Mouse (Mus musculus) MEL (cell line): ENCODE results near the gene Duox1. TPM values are rescaled to one million over a fixed set of nuclear protein-coding genes. Genes with fewer than 3 reads are reported as not detected.

Source experiments
- DNase-seq: peaks from one replicate; pipeline ENCODE4 v3.0.0; 2011; ENCODE audit warnings: low read depth, low spot score
- H3K27ac ChIP-seq: 2 replicates; pipeline ENCODE4 v1.5.1; 2012; ENCODE audit warnings: low read depth, mild to moderate bottlenecking, control low read depth, low read length, moderate library complexity; ENCODE audit not compliant: control insufficient read depth
- H3K27me3 ChIP-seq, 2 experiments: fragments of 150-350 bp in 1 of 2; sonication (generic) in 1 of 2; 2 replicates each; pipeline ENCODE4 v1.6.1; 2012; ENCODE audit warnings: low read length in 2 of 2, mild to moderate bottlenecking in 2 of 2, improper control_type of control experiment in 1 of 2, moderate library complexity in 1 of 2; ENCODE audit not compliant: insufficient read depth in 2 of 2, control insufficient read depth in 1 of 2
- H3K36me3 ChIP-seq, 2 experiments: 2 replicates each; pipeline ENCODE4 v1.6.1; 2012 to 2014; ENCODE audit warnings: low read length in 2 of 2, improper control_type of control experiment in 1 of 2, inconsistent platforms in 1 of 2, mild to moderate bottlenecking in 1 of 2; ENCODE audit not compliant: insufficient read depth in 2 of 2, control insufficient read depth in 1 of 2
- H3K4me1 ChIP-seq, 2 experiments: fragments of 150-350 bp in 1 of 2; sonication (generic) in 1 of 2; 2 replicates each; pipeline ENCODE4 v1.6.1; 2012; ENCODE audit warnings: low read length in 2 of 2, improper control_type of control experiment in 1 of 2, mild to moderate bottlenecking in 1 of 2; ENCODE audit not compliant: insufficient read depth in 2 of 2, control insufficient read depth in 1 of 2
- H3K4me3 ChIP-seq, 2 experiments: fragments of 150-350 bp in 1 of 2; sonication (generic) in 1 of 2; 2 replicates each; pipeline ENCODE4 v1.5.1; 2012; ENCODE audit warnings: low read depth in 2 of 2, low read length in 2 of 2, mild to moderate bottlenecking in 2 of 2, moderate library complexity in 2 of 2, control low read depth in 1 of 2, improper control_type of control experiment in 1 of 2; ENCODE audit not compliant: control insufficient read depth in 1 of 2, insufficient read depth in 1 of 2
- H3K79me2 ChIP-seq: 2 replicates; pipeline ENCODE4 v1.6.1; 2012; ENCODE audit warnings: mild to moderate bottlenecking, low read length, moderate library complexity; ENCODE audit not compliant: control insufficient read depth, poor library complexity, insufficient read depth
- H3K9ac ChIP-seq: 2 replicates; pipeline ENCODE4 v1.6.1; 2012; ENCODE audit warnings: low read depth, mild to moderate bottlenecking, control low read depth, low read length, moderate library complexity; ENCODE audit not compliant: control insufficient read depth, poor library complexity, severe bottlenecking
- H3K9me3 ChIP-seq: fragments of 150-350 bp; sonication (generic); replicated peaks from 2 replicates; pipeline ENCODE4 v1.6.1; 2012; ENCODE audit warnings: mild to moderate bottlenecking, low read length, improper control_type of control experiment, moderate library complexity; ENCODE audit not compliant: insufficient read depth
- BHLHE40 ChIP-seq: IDR thresholded peaks from 2 replicates; pipeline ENCODE4 v1.6.1; 2012; ENCODE audit warnings: low read depth, mild to moderate bottlenecking, inconsistent platforms, low read length, improper control_type of control experiment, borderline replicate concordance
- CHD1 ChIP-seq: IDR thresholded peaks from 2 replicates; pipeline ENCODE4 v1.6.1; 2012; ENCODE audit warnings: low read depth, mild to moderate bottlenecking, inconsistent platforms, low read length, improper control_type of control experiment
- CTCF ChIP-seq, 3 experiments: IDR thresholded peaks in 2 of 3; conservative IDR thresholded peaks in 1 of 3; 2 replicates each; pipeline ENCODE4 v1.5.1; 2011 to 2012; ENCODE audit warnings: low read length in 3 of 3, low read depth in 2 of 3, mild to moderate bottlenecking in 2 of 3, improper control_type of control experiment in 1 of 3, inconsistent platforms in 1 of 3, mixed read lengths in 1 of 3, moderate library complexity in 1 of 3; ENCODE audit not compliant: control insufficient read depth in 1 of 3, insufficient read depth in 1 of 3, poor library complexity in 1 of 3, severe bottlenecking in 1 of 3
- E2F4 ChIP-seq: IDR thresholded peaks from 2 replicates; pipeline ENCODE4 v1.6.1; 2011; ENCODE audit warnings: low read depth, low read length, improper control_type of control experiment, borderline replicate concordance
- ELF1 ChIP-seq: IDR thresholded peaks from 2 replicates; pipeline ENCODE4 v1.6.1; 2014; ENCODE audit warnings: low read depth, mild to moderate bottlenecking, inconsistent platforms, low read length, improper control_type of control experiment, moderate library complexity
- GABPA ChIP-seq: IDR thresholded peaks from 2 replicates; pipeline ENCODE4 v1.6.1; 2012; ENCODE audit warnings: low read depth, mild to moderate bottlenecking, inconsistent platforms, low read length, improper control_type of control experiment, moderate library complexity
- HCFC1 ChIP-seq: IDR thresholded peaks from 2 replicates; pipeline ENCODE4 v1.6.1; 2012; ENCODE audit warnings: low read depth, mild to moderate bottlenecking, inconsistent platforms, low read length, improper control_type of control experiment, moderate library complexity
- KAT2A ChIP-seq: conservative IDR thresholded peaks from 2 replicates; pipeline ENCODE4 v1.6.1; 2012; ENCODE audit warnings: low read depth, low read length, improper control_type of control experiment, inconsistent platforms
- MAZ ChIP-seq: IDR thresholded peaks from 2 replicates; pipeline ENCODE4 v1.6.1; 2012; ENCODE audit warnings: low read depth, mild to moderate bottlenecking, inconsistent platforms, low read length, improper control_type of control experiment
- MYC ChIP-seq: IDR thresholded peaks from 2 replicates; pipeline ENCODE4 v1.6.1; 2011; ENCODE audit warnings: low read depth, mild to moderate bottlenecking, low read length, improper control_type of control experiment, moderate library complexity
- NELFE ChIP-seq: IDR thresholded peaks from 2 replicates; pipeline ENCODE4 v1.6.1; 2011; ENCODE audit warnings: low read depth, low read length, improper control_type of control experiment
- NRF1 ChIP-seq: IDR thresholded peaks from 2 replicates; pipeline ENCODE4 v1.6.1; 2014; ENCODE audit warnings: low read depth, mild to moderate bottlenecking, inconsistent platforms, low read length, improper control_type of control experiment, moderate library complexity; ENCODE audit not compliant: poor library complexity, insufficient read depth, severe bottlenecking
- POLR2AphosphoS5 ChIP-seq: IDR thresholded peaks from 2 replicates; pipeline ENCODE4 v1.6.1; 2012; ENCODE audit warnings: low read depth, borderline replicate concordance, mild to moderate bottlenecking, inconsistent platforms, low read length, moderate library complexity, mixed read lengths
- RCOR1 ChIP-seq: IDR thresholded peaks from 2 replicates; pipeline ENCODE4 v1.6.1; 2012; ENCODE audit warnings: low read depth, mild to moderate bottlenecking, inconsistent platforms, low read length, improper control_type of control experiment
- SIN3A ChIP-seq: IDR thresholded peaks from 2 replicates; pipeline ENCODE4 v1.6.1; 2012; ENCODE audit warnings: low read length, improper control_type of control experiment, inconsistent platforms
- SMC3 ChIP-seq: IDR thresholded peaks from 2 replicates; pipeline ENCODE4 v1.6.1; 2011; ENCODE audit warnings: low read depth, low read length, improper control_type of control experiment
- TBP ChIP-seq: IDR thresholded peaks from 2 replicates; pipeline ENCODE4 v1.8.0; 2011; ENCODE audit warnings: low read depth, low read length, improper control_type of control experiment
- USF1 ChIP-seq: IDR thresholded peaks from 2 replicates; pipeline ENCODE4 v1.6.1; 2014; ENCODE audit warnings: low read depth, mild to moderate bottlenecking, inconsistent platforms, low read length, improper control_type of control experiment, moderate library complexity
- ZKSCAN1 ChIP-seq: IDR thresholded peaks from 2 replicates; pipeline ENCODE4 v1.6.1; 2012; ENCODE audit warnings: low read depth, mild to moderate bottlenecking, inconsistent platforms, low read length, improper control_type of control experiment, moderate library complexity
- ZNF384 ChIP-seq: IDR thresholded peaks from 2 replicates; pipeline ENCODE4 v1.6.1; 2012; ENCODE audit warnings: low read depth, mild to moderate bottlenecking, inconsistent platforms, low read length, improper control_type of control experiment
- polyA plus RNA-seq, 2 experiments: library from polyadenylated mRNA; stranded (reverse) in 1 of 2; unstranded in 1 of 2; fragments of >175 nt in 1 of 2; fragments of >200 nt in 1 of 2; gene quantifications; 2 replicates each; pipeline versions ENCODE4 v1.2.1 to v1.2.4; 2012; ENCODE audit warnings: low replicate concordance in 2 of 2, low read depth in 1 of 2; ENCODE audit not compliant: insufficient read length in 2 of 2, insufficient read depth in 1 of 2, missing spikeins in 1 of 2
- total RNA-seq: library from RNA; depleted of rRNA; stranded (reverse); fragments of 300-350 nt; gene quantifications from 2 replicates; pipeline ENCODE4 v1.2.3, GENCODE M21; 2012

The Duox1 gene
- total and polyA plus RNA-seq, 3 experiments = 0.01 TPM; not detected in 2

DNA sequence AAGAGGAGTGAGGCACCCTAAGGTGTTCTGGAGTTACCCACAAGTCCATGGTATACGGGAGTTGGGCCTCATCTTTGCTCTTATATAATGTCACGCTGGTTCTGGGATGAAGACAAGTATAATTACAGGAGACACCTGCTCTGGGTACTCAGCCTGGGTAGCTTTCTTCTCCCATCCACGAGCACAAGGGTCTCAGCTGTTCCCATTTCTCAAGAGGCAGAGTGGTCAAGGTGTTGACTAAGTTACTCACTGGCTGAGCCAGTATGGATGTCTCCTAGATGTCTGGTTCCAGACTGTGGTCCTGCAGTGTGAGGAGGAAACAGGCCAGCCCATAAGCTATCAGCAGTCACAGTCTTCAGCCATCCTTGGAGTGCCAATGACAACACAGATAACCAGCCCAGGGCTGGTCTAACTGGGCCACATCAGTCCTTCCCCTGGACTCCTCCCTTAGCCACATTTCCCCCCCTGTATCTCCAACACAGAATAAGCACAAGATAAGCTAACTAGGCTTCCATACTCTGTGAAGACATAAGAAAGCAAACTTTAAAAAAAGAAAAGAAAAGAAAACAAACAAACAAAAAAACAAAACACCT lies 49.0 kb downstream of the Duox1 start (continued):
- TF ChIP-seq CHD1 (no peak), SIN3A (peak; percentile 44; the same call in 1 of the 2 replicates)

DNA sequence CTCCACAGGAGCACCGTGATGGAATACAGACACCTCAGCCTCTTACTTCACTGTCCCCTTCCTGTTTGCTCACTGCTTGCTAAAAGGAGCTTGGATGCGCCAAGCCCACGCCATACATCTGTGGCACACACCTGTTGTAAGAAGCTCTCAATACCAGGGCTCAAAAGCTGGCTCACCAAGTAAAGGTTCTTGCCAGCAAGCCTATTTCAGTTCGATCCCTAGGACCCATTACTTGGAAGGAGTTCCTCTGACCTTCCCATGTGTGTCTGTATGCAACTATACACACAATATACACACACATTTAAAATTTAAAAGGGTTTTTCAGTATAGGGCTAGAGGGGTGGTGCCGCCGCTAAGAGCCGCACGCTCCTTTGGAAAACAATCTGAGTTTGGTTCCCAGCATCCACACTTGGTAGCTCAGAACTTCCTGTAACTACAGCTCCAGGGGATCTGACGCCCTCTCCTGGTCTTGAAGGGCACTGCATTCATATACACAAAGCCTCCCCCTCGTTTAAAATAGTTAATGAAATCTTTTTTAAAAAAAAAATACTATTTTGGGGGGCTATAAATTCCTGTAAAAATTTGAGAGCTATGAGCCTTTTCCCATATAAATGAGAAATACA lies 49.9 kb downstream of the Duox1 start:
- TF ChIP-seq ELF1 (0 out of 2 replicates have a peak, but pooled peaks have one; percentile 11), NRF1 (no peak), CTCF (IDR thresholded peaks at IDR 0.05 in 2 of 3, conservative IDR thresholded peaks at IDR 0.05 in 1 of 3; ENCODE audit: control insufficient read depth in 1 of 3, insufficient read depth in 1 of 3, low read depth in 2 of 3, low read length in 3 of 3, poor library complexity in 1 of 3, severe bottlenecking in 1 of 3) (peak; percentile 56 to 58 (median 57)), USF1 (no peak), ZNF384 (no peak), SMC3 (peak; percentile 37), BHLHE40 (no peak), RCOR1 (no peak)
- Histone ChIP-seq H3K27ac (no peak overlapping the region; the same call in 1 of the 2 replicates), H3K9ac (no peak overlapping the region)

DNA sequence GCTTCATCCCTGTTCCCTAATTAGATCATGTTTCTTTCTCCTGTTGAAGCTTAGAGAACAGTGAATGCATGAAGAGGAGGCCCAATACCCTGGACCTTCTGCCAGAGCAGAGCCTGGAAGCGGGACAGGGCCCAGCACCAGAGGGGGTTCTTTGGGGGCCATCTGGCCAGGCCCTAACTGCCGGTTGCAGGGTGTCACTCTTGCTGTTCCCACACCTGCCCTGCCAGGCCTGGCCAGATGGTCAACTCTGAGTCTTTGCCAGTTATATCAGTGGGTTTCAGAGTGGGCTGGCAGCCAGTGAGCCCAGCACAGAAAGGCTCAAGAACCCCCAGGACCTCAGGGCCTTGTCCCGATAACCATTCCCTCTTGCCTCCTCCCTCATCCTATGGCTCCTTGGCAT lies 50.6 kb downstream of the Duox1 start:
- no peak overlapping the region for H3K4me3 ChIP-seq
- H3K9ac ChIP-seq = no peak overlapping the region
- peaks cover 0 to 16% of the 10 kb centered on the region in 2 experiments; a peak in 2 of 4 replicates for H3K36me3 ChIP-seq
- no peak for TF ChIP-seq KAT2A
- TF ChIP-seq E2F4 = no peak
- TF ChIP-seq NELFE = no peak
- no peak for TF ChIP-seq TBP
- no peak for TF ChIP-seq CHD1
- no peak for TF ChIP-seq RCOR1
- TF ChIP-seq ZNF384 = no peak
- TF ChIP-seq ELF1 = no peak
- TF ChIP-seq NRF1 = no peak
- no peak for TF ChIP-seq ZKSCAN1
- no peak for TF ChIP-seq HCFC1
- TF ChIP-seq SMC3 = no peak
- TF ChIP-seq MYC = no peak
- no peak for TF ChIP-seq BHLHE40
- no peak for TF ChIP-seq USF1
- no peak for TF ChIP-seq POLR2AphosphoS5
- TF ChIP-seq GABPA = no peak
- TF ChIP-seq SIN3A = no peak
- TF ChIP-seq MAZ = no peak
- DNase-seq = no peak
- H3K4me1 ChIP-seq = peaks cover 10 to 24% of the 10 kb centered on the region in 2 experiments
- no peaks in the 10 kb centered on the region for H3K27me3 ChIP-seq
- no peaks in the 10 kb centered on the region; the same call in 1 of the 2 replicates for H3K79me2 ChIP-seq
- no peak overlapping the region for H3K27ac ChIP-seq
- no peaks in the 10 kb centered on the region for H3K9me3 ChIP-seq

More for the DNA sequence above, 49.9 kb downstream of the Duox1 start:
- DNase-seq = peak; percentile 68
- no peaks in the 10 kb centered on the region for H3K9me3 ChIP-seq
- no peak overlapping the region for H3K4me3 ChIP-seq
- H3K79me2 ChIP-seq = no peaks in the 10 kb centered on the region; the same call in 1 of the 2 replicates
- peaks cover 0 to 16% of the 10 kb centered on the region in 2 experiments; a peak in 2 of 4 replicates for H3K36me3 ChIP-seq
- H3K4me1 ChIP-seq = peaks cover 10 to 20% of the 10 kb centered on the region in 2 experiments
- H3K27me3 ChIP-seq = no peaks in the 10 kb centered on the region
